Mouse (Mus musculus) spleen, adult 2 months (tissue): ENCODE data around the gene Wnk4. TPM values are rescaled to one million over a fixed set of nuclear protein-coding genes. Genes with fewer than 3 reads are reported as not detected.

ENCODE experiments used
- DNase-seq, 2 experiments: peaks; one replicate each; pipeline versions ENCODE4 v3.0.0 to v3.0.0-alpha.2; 2012 to 2021; ENCODE audit warnings: low spot score in 2 of 2, low read depth in 1 of 2
- H3K27ac ChIP-seq: fragments of 200-500 bp; 2 replicates; pipeline ENCODE4 v1.5.1; 2012; ENCODE audit warnings: low read length, inconsistent platforms; ENCODE audit not compliant: insufficient read depth
- H3K27me3 ChIP-seq: fragments of 200-500 bp; 2 replicates; pipeline ENCODE4 v1.6.1; 2012; ENCODE audit warnings: mild to moderate bottlenecking, moderate library complexity, low read length, inconsistent platforms; ENCODE audit not compliant: control insufficient read depth, insufficient read depth
- H3K36me3 ChIP-seq: fragments of 200-500 bp; 2 replicates; pipeline ENCODE4 v1.6.1; 2012; ENCODE audit warnings: mild to moderate bottlenecking, low read length, inconsistent platforms; ENCODE audit not compliant: control insufficient read depth, insufficient read depth
- H3K4me1 ChIP-seq: fragments of 200-500 bp; 2 replicates; pipeline ENCODE4 v1.6.1; 2011; ENCODE audit warnings: inconsistent platforms; ENCODE audit not compliant: control insufficient read depth, insufficient read depth, insufficient read length
- H3K4me3 ChIP-seq: fragments of 200-500 bp; 2 replicates; pipeline ENCODE4 v1.5.1; 2011; ENCODE audit warnings: mild to moderate bottlenecking, inconsistent platforms; ENCODE audit not compliant: insufficient read depth, insufficient read length; ENCODE audit errors: extremely low read depth
- CTCF ChIP-seq: fragments of 200-500 bp; IDR thresholded peaks from 2 replicates; pipeline ENCODE4 v1.5.1; 2011; ENCODE audit warnings: mild to moderate bottlenecking, inconsistent platforms; ENCODE audit not compliant: insufficient read depth, insufficient read length, insufficient replicate concordance; ENCODE audit errors: extremely low read depth
- POLR2A ChIP-seq: fragments of 200-500 bp; IDR thresholded peaks from 2 replicates; pipeline ENCODE4 v1.6.1; 2011; ENCODE audit warnings: low read depth, low read length, inconsistent platforms
- WGBS: fragments of 180-500 bp; shearing (Covaris S2); methylation state at CpG from one replicate; pipeline ENCODE4 v1.1.7; 2018; 5-methylcytosine and 5-hydroxymethylcytosine counted together
- polyA plus RNA-seq: library from polyadenylated mRNA; depleted of rRNA; stranded (reverse); fragments of >200 nt; gene quantifications from 2 replicates; pipeline ENCODE4 v1.2.3, GENCODE M21; 2012

The Wnk4 gene
- polyA plus RNA-seq, 1 experiment = 1.9 TPM

GRCm38 (mm10) chr11:101230991-101231871, 29.1 kb upstream of the Wnk4 start:
- 16% methylated on average over 18 of the region's 18 CpGs for WGBS
- DNase-seq = no peak

GRCm38 (mm10) chr11:101232010-101232839, 28.1 kb upstream of the Wnk4 start:
- 39% methylated on average over 6 of the region's 6 CpGs for WGBS
- Histone ChIP-seq H3K27ac (no peak overlapping the region; the same call in 1 of the 2 replicates), H3K4me3 (no peak overlapping the region), H3K27me3 (no peaks in the 10 kb centered on the region), H3K4me1 (no peaks in the 10 kb centered on the region), H3K36me3 (no peaks in the 10 kb centered on the region)
- TF ChIP-seq POLR2A (no peak), CTCF (no peak)
- no peak for DNase-seq

More at GRCm38 (mm10) chr11:101230991-101231871, 29.1 kb upstream of the Wnk4 start:
- Histone ChIP-seq H3K4me1 (peaks cover 3% of the 10 kb centered on the region; the same call in 1 of the 2 replicates), H3K27ac (peak overlapping the region; percentile 52), H3K27me3 (no peaks in the 10 kb centered on the region), H3K4me3 (peak overlapping the region; percentile 10; the same call in 1 of the 2 replicates), H3K36me3 (no peaks in the 10 kb centered on the region)
- TF ChIP-seq CTCF (no peak), POLR2A (no peak)

- 91% methylated on average over 1 of the region's 1 CpGs for WGBS
- no peaks in the 10 kb centered on the region for H3K4me1 ChIP-seq
- no peak overlapping the region for H3K27ac ChIP-seq
- H3K27me3 ChIP-seq = no peaks in the 10 kb centered on the region
- TF ChIP-seq POLR2A (no peak), CTCF (no peak)
- H3K36me3 ChIP-seq = no peaks in the 10 kb centered on the region
- no peak overlapping the region for H3K4me3 ChIP-seq
- no peak for DNase-seq
Observed at GRCm38 (mm10) chr11:101233240-101233639, 27.1 kb upstream of the Wnk4 start.

GRCm38 (mm10) chr11:101234124-101234523, 26.2 kb upstream of the Wnk4 start:
- TF ChIP-seq CTCF = no peak
- no peak for TF ChIP-seq POLR2A
- Histone ChIP-seq H3K27me3 (no peaks in the 10 kb centered on the region), H3K27ac (no peak overlapping the region), H3K36me3 (no peaks in the 10 kb centered on the region), H3K4me3 (no peak overlapping the region), H3K4me1 (no peaks in the 10 kb centered on the region)
- no peak for DNase-seq

- no peaks in the 10 kb centered on the region for H3K27me3 ChIP-seq
- no peak for DNase-seq
- H3K4me1 ChIP-seq = no peaks in the 10 kb centered on the region
- no peak for TF ChIP-seq POLR2A
- H3K36me3 ChIP-seq = no peaks in the 10 kb centered on the region
- no peak overlapping the region for H3K4me3 ChIP-seq
- no peak overlapping the region for H3K27ac ChIP-seq
Observed at GRCm38 (mm10) chr11:101235429-101235828, 24.9 kb upstream of the Wnk4 start.

GRCm38 (mm10) chr11:101236782-101237181, 23.6 kb upstream of the Wnk4 start:
- WGBS = 90% methylated on average over 5 of the region's 5 CpGs
- H3K36me3 ChIP-seq = no peaks in the 10 kb centered on the region
- H3K4me3 ChIP-seq = no peak overlapping the region
- DNase-seq = no peak
- no peaks in the 10 kb centered on the region for H3K4me1 ChIP-seq
- no peak overlapping the region for H3K27ac ChIP-seq
- no peaks in the 10 kb centered on the region for H3K27me3 ChIP-seq
- no peak for TF ChIP-seq POLR2A
- TF ChIP-seq CTCF = no peak
